Mouse (Mus musculus): ENCODE measurements at regions not wholly inside any gene's neighbourhood (a gene's known extent, or its start where the extent isn't known, plus 50 kb on each side); places are given as distances from the start of the nearest gene placed in this dataset.

DNA sequence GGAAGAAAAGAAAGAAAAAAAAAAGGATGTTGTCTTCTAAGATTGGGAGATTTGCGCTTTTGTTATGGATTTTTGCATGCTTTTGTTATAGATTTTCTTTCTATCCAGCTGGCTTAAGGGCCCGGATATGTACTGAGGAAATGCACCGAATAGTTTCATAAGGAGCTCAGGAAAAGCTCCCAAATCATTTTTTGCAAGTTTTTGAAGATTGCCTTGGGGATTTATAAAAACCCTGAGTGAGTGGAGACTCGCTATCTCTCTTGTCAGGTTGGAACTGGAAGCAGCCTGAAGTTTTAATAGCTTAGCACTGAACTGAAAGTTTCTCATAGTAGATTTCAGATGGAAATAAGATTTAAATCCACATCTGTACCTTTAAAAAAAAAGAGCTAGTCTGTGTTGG, 188.0 kb upstream of the Prickle1 start:
- DNase-seq: no peak

DNA sequence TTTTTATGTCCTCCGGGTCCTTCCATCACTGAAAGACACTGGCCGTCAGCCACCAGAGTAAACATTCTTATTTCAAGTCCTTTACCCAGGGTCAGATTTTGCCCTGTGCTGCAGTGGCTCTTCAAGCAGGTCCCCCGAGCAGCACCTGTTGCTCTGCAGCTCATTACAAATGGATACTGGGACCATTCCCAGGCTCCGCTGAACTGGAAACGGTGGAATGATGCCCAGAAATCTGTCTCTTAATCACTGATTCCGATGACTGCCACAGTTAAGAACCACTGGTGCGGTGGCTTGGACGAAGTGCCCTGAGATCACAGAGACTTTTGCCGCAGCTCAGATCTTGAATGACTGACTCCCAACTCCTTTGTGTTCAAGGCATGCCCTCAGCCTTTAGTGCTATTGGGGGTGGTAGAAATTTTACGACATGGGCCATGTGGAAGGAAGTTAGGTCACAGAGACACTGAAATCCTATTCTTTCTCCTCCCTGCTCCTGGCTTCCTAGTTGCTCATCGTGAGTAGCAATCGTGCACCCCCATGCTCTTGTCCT, 179.6 kb upstream of the Prickle1 start:
- DNase-seq: peak; percentile 60 to 66

- no peak for DNase-seq
Measured at GRCm38 (mm10) chr15:93774340-93774739, 178.6 kb upstream of the Prickle1 start.

DNA sequence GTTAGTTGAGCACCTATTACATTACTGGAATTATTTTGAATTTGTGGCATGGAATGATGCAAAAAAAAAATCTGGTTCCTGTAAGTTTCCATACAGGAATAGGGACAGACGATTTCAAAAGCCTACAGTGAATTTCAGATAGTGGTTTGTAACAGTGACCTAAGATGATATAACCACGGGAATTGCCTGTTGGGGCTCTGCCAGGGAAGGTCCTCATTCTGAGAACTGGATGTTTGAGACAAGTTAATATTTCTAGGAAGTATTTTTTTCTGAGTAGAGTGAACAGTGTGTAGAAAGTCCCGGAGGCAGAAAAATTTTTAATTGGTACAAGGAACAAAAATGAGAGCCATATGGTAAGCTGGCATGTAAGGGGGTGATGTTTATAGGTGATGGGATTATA, 171.3 kb upstream of the Prickle1 start:
- peak in 1 of 2 experiments; percentile 63 for DNase-seq

DNA sequence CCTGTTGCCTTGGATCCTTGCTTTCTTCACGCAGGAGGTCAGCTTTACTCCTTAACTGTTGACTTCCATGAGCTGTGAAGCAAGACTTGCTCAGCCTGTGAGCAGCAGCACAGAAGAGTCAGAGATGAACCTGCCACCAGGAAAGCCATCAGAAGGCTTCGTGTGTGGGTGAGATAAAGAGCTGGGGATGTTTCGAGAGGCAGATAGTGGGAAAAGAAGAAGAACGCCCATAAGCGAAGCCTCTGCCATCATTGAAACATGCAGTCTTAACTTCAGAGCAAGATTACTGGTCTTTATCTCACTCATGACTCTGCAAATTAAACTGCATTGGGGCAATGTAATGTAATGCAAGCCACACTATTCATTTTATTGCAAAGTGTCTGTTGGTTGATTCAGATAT, 167.4 kb upstream of the Prickle1 start:
- DNase-seq: no peak

DNA sequence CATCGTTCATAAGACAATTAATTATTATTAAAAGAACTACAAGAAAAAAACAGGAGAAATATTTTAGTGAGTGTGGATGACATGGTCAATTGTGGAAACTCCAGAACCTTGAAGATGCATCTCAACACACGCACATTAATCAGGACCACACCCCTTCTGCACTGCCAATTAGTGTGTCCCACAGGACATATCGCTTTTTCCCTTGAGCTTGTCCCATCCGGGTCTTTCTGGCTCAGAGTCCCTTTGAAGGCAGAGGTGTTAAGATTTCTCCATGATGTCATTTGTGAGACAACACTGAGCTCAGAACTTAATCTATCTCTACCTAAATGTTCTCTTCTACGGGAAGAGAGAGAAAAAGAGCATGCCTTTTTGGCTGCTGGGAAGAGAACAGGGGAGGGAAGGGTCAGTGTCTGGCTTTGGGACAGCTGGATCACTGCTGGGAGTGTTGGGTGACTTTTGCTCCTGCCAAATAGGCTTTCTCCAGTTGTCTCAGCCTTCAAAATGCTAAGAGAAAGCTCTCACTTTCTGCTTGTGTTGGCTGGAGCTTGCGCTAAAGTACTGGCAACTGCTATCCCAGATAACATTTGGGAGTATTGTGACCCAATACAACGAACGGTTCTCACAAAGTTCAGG, 162.6 kb upstream of the Prickle1 start:
- no peak for DNase-seq

GRCm38 (mm10) chr15:93755989-93756388, 160.3 kb upstream of the Prickle1 start:
- DNase-seq: no peak

- DNase-seq: no peak
Measured at GRCm38 (mm10) chr15:93751817-93752216, 156.1 kb upstream of the Prickle1 start.

GRCm38 (mm10) chr15:93750953-93751352, 155.3 kb upstream of the Prickle1 start:
- peak; percentile 35 to 57 for DNase-seq

DNA sequence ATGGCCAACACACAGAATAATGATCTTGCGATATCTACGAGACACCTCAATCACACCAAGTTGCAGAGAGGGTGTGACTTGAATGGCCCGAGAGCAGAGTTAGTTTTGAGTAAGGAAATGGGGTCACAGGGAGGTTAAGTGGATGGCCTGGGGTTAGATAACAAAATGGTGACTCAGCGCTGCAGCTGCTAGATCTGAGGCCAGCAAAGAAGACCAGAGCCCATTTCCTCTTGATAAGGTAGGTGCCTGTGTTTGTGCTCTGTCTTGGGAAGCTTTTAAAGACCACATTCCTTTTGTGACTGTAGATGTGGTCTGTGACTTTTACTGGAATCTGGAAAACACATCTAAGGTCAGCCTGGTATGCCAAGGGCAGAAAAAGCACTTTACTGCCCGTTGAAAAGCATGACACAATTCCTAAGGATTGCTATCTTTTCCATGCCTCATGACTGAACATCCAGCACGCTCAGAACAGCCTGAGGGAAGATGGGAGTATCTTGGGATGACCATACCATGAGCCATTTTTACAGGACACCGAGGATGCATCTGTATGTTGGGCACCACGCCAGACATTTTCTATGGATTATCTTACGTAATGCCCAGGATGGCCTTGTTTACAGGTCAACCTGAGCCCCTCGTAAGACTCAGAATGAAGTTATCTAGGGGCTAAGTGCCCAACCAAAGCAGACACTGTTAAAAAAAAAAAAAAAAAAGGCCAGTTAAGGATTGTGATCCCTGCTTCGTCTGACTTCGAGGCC, 148.7 kb upstream of the Prickle1 start:
- DNase-seq: peak; percentile 10 to 12

DNA sequence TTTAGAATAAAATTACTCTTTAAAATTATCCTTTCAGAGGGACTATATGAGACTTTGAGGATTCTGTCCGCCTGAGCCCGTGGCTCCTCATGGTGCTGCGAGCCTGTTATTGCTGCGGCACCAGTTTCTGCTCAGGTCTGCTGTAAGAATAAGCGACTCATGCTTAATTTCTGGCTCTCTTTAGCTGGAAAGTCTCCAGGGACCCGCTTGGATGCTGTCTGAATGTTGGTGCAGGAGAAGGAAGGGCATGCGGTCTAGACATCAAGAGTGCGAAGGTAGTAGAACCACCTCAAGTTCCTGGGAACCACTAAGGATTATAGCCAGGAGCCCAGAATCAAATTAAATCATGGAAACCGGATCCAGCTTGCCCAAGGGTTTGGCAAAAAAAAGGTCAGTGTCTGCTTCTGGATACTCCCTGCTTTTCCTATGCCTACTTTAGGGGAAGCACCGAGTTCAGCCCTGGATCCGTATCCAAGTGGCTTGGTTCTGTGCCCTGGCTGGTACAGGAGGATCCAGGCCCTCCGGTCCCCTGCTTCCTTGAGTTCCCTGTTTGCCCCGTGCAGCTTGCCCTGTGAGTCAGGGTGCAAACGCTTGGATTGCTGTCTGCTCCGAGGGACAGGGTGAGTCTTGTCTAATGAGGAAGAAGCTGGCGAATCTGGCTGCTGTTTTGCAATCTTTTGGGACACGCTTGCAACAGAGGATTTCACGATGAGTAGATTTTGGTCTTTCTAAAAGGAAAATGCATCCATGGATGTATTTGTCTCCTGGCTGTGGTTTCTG, 138.2 kb upstream of the Prickle1 start:
- DNase-seq: no peak

DNA sequence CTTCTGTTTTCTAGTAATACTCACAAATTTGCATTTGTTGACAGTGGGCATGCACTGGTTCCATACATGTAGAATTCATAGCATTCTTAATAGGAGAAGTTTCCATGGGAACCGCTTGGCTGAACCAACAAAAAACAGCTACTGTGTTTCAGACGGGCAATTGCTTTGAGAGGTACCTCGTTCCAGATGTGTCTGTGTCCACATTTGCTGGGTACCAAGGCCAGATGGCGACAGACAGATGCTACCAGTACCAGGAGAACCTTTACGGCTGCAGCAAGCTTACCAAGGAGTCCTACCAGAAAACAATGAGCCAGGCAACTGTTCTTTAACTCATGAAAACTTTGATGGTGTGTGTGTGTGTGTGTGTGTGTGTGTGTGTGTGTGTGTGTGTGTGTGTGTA, 137.1 kb upstream of the Prickle1 start:
- no peak for DNase-seq

- no peak for DNase-seq
Measured at GRCm38 (mm10) chr15:93731161-93731560, 135.5 kb upstream of the Prickle1 start.

GRCm38 (mm10) chr15:93715443-93715842, 119.8 kb upstream of the Prickle1 start:
- no peak for DNase-seq

DNA sequence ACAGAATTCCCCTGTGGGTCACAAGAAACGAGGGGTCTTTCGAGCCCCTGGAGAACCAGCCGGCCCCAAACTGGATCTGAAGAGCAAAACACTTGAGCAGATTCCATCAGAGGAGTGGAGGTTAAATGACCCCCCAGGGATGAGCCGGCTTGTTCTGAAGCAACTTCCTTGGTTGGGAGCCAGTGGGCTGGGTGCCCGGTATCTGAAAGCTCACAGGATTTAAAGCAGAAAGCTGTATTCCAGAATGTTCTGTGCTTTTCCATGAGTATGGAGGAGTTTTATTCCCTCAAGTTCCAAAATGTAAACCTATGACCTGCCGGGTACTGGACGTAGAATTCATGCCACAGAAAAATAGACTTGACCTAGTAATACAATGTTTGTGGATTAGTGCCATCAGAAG, 117.7 kb upstream of the Prickle1 start:
- peak; percentile 81 to 82 for DNase-seq

DNA sequence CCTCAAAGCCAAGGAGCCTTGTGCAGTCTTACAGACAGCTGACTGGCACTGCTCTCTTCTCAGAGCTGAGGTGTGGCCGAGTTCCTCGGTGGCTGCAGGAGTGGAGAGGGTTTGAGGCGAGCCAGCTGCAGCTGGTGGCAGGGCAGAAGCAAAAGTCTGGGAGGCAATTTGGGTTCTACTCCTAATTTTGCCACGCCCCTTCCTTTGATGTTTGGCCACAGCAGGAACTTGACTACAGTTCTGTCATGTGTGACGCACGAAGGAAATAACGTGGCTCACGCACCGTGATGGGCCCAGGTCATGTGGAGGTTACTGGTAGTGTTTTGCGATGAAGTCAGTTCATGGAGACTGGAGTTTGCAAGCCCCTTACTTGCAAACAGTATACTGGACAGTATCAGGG, 116.9 kb upstream of the Prickle1 start:
- no peak for DNase-seq

DNA sequence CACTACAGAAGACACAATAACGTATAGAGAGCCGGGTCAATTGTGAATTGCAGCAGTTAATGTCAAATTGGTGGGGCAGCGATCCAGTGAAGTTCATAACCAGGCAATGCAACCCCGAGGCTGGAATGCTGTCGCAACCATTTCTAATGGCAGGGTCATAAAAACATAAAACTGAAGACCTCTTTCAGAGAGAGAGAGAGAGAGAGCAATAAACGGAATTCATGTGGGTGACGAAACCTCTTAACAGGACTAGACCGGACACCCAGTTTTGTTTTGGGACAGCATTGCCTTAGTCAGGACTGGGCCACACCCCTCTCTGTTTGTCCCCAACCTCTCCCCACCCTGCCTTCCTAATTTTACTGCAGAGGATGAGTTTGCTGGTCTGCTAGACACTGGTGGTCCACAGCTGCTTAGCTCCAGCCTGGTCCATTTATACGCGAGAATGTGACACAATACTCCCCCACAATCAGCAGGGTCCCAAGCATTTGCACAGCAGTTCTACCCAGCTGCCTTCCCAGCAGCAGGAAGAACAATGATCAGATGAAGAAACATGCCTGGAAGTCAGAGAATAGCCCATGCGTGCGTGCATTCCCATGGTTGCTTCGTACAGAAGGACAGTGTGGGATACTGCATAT, 115.6 kb upstream of the Prickle1 start:
- peak in 1 of 2 experiments; percentile 26 for DNase-seq

GRCm38 (mm10) chr15:93710493-93711149, 114.9 kb upstream of the Prickle1 start:
- DNase-seq: peak in 1 of 2 experiments; percentile 6

DNA sequence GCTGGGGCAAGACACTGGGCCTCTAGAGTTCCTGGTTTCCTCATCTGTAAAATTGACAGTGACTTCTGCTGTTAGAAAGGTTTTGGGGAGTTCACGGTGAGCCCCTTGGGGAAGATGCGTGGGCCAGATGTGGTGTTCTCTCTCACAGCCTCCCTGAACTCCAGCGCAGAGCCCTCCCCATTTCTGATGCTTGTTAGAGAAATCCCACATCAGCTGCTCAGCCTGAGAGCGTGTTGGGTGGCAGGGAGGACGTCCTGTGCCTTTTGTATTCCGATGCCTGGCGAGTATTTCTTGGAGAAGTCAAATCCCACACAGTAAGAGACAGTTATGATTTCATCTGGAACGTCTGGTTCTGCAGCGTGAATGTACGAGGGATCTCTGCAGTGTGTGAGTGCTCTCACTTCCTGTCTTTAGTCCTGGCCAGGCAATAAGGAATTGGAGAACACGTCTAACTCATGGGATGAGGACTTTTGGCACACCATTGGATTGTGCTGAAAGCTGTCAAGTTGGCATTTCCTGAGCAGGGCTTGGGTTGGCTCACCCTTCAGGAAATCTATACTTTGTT, 110.8 kb upstream of the Prickle1 start:
- no peak for DNase-seq

DNA sequence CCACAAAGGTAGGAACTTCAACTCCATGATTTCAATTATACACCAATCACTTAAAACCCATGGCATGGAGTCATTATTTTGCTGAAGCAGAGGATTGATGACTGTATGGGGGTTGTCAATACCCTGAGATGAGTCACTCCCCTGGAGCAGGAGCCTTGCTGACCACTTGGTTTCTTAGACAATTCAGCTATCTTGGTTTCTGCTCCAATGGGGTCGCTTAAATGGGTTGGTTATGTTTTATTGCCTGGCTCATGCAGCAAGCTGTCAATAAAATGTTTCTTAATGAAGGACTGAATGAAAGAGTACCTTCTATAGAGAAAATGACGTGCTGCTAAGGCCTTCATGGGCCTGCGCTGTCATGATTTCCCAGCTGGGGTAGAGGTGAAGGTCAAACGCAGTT, 110.0 kb upstream of the Prickle1 start:
- DNase-seq: no peak

GRCm38 (mm10) chr15:93705109-93705508, 109.4 kb upstream of the Prickle1 start:
- DNase-seq: no peak

DNA sequence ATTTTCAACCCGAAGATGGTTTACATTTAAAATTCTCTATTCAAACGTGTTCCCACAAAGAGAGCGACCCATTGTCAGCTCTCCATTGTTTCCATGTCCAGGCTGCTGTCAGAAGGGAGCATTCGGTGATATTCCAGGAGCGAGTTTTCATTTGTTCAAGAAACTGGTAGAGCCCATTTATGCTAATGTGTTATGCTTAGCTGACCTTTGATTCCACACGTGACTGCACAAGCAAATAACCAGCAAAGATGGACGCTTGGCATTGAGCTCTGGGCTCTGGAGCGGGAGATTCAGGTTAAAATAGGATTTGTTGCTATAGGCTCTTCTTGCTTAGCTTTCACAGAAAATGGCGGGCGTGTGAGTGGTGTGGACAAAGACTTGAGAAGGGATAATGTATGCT, 105.3 kb upstream of the Prickle1 start:
- peak in 1 of 2 experiments; percentile 15 for DNase-seq

All from kidney, postnatal 36 days (tissue).